In genomic region chr12:12023819-12024470, GRCm38 (mm10) we compare ENCODE assay signal across 19 mouse cellular contexts.
DNase-seq lines count a peak whose midpoint lies in the region; ATAC-seq lines count a peak whose summit lies in the region.
"Had no signal": no experiment of that assay in that cellular context is flagged by ENCODE, and none has a peak within 500 bp of the region (broad histone marks: within the 10 kb centered on the region; RNA-seq: fewer than 3 reads in every experiment).

No protein-coding gene starts in this region.

- WGBS in embryonic facial prominence, embryonic 14.5 days = 76% methylated on average over 6 of the region's 6 CpGs
- WGBS in embryonic facial prominence, embryonic 10.5 days = 91% methylated on average over 6 of the region's 6 CpGs
- WGBS in hindbrain, embryonic 10.5 days = 90% methylated on average over 6 of the region's 6 CpGs

- no peak for ATAC-seq in embryonic facial prominence, embryonic 14.5 days (ENCODE audit: low read depth)
- ATAC-seq: CD4-positive, CD25-positive, alpha-beta regulatory T cell, adult 4 months; midbrain, embryonic 15.5 days had no signal

- H3K4me2 ChIP-seq in embryonic facial prominence, embryonic 14.5 days (ENCODE audit: low read depth, low read length) = no peak overlapping the region
- H3K4me2 ChIP-seq: embryonic facial prominence, embryonic 15.5 days; heart, embryonic 15.5 days; liver, embryonic 13.5 days; midbrain, embryonic 15.5 days had no signal

- no peaks in the 10 kb centered on the region for H3K9me3 ChIP-seq in embryonic facial prominence, embryonic 14.5 days (ENCODE audit: control insufficient read depth, low read length)
- H3K9me3 ChIP-seq in embryonic facial prominence, embryonic 10.5 days = no peaks in the 10 kb centered on the region
- no peaks in the 10 kb centered on the region for H3K9me3 ChIP-seq in hindbrain, embryonic 10.5 days
- H3K9me3 ChIP-seq: embryonic facial prominence, embryonic 15.5 days; G1E; heart, embryonic 15.5 days; liver, embryonic 13.5 days; midbrain, embryonic 15.5 days had no signal

- peak; percentile 7 for DNase-seq in embryonic facial prominence, embryonic 14.5 days (ENCODE audit: low spot score)
- no peak for DNase-seq in embryonic facial prominence, embryonic 10.5 days (ENCODE audit: low spot score)
- DNase-seq in layer of hippocampus, adult 9-11 months = peak; percentile 27
- no peak for DNase-seq in layer of hippocampus, postnatal 36 days
- DNase-seq in right cerebral cortex, postnatal 25 days = peak; percentile 17
- DNase-seq in right cerebral cortex, postnatal 10 days (ENCODE audit: low spot score in 2 of 2) = no peak
- DNase-seq in testis, postnatal 14 days (ENCODE audit: low spot score) = no peak
- DNase-seq in hindbrain, embryonic 10.5 days (ENCODE audit: low spot score) = no peak
- DNase-seq: adrenal gland, postnatal 36 days; cerebellum, adult 9-10 months; heart, adult 2 months; kidney, adult 9 months; kidney, postnatal 36 days; liver, embryonic 13.5 days had no signal

- no peak overlapping the region for H3K4me3 ChIP-seq in embryonic facial prominence, embryonic 14.5 days (ENCODE audit: low read depth, low read length)
- no peak overlapping the region for H3K4me3 ChIP-seq in embryonic facial prominence, embryonic 10.5 days
- H3K4me3 ChIP-seq in hindbrain, embryonic 10.5 days = no peak overlapping the region
- H3K4me3 ChIP-seq: embryonic facial prominence, embryonic 15.5 days; heart, adult 2 months; heart, embryonic 15.5 days; liver, embryonic 13.5 days; midbrain, embryonic 15.5 days had no signal

- no peaks in the 10 kb centered on the region for H3K36me3 ChIP-seq in embryonic facial prominence, embryonic 14.5 days (ENCODE audit: control insufficient read depth, insufficient read depth, low read length)
- H3K36me3 ChIP-seq in embryonic facial prominence, embryonic 10.5 days (replicated peaks) = no peaks in the 10 kb centered on the region
- H3K36me3 ChIP-seq in hindbrain, embryonic 10.5 days = no peaks in the 10 kb centered on the region
- H3K36me3 ChIP-seq: embryonic facial prominence, embryonic 15.5 days; G1E; heart, embryonic 15.5 days; liver, embryonic 13.5 days; midbrain, embryonic 15.5 days had no signal

- H3K4me1 ChIP-seq in embryonic facial prominence, embryonic 14.5 days (ENCODE audit: control insufficient read depth, insufficient read depth, low read length) = no peaks in the 10 kb centered on the region
- no peaks in the 10 kb centered on the region for H3K4me1 ChIP-seq in embryonic facial prominence, embryonic 10.5 days
- no peaks in the 10 kb centered on the region for H3K4me1 ChIP-seq in hindbrain, embryonic 10.5 days (replicated peaks)
- H3K4me1 ChIP-seq: embryonic facial prominence, embryonic 15.5 days; heart, embryonic 15.5 days; liver, embryonic 13.5 days; midbrain, embryonic 15.5 days had no signal

- H3K27ac ChIP-seq in embryonic facial prominence, embryonic 14.5 days (replicated peaks; ENCODE audit: low read depth, low read length) = no peak overlapping the region
- H3K27ac ChIP-seq in embryonic facial prominence, embryonic 10.5 days (replicated peaks) = no peak overlapping the region
- H3K27ac ChIP-seq in hindbrain, embryonic 10.5 days = no peak overlapping the region
- H3K27ac ChIP-seq: embryonic facial prominence, embryonic 15.5 days; heart, adult 2 months; heart, embryonic 15.5 days; liver, embryonic 13.5 days; midbrain, embryonic 15.5 days had no signal

- no peak overlapping the region for H3K9ac ChIP-seq in embryonic facial prominence, embryonic 14.5 days (ENCODE audit: low read depth, low read length)
- H3K9ac ChIP-seq: embryonic facial prominence, embryonic 15.5 days; heart, embryonic 15.5 days; liver, embryonic 13.5 days; midbrain, embryonic 15.5 days had no signal

- H3K27me3 ChIP-seq in embryonic facial prominence, embryonic 14.5 days (replicated peaks; ENCODE audit: control insufficient read depth, insufficient read depth, low read length) = no peaks in the 10 kb centered on the region
- no peaks in the 10 kb centered on the region for H3K27me3 ChIP-seq in embryonic facial prominence, embryonic 10.5 days (replicated peaks; ENCODE audit: low read depth, poor library complexity, severe bottlenecking)
- H3K27me3 ChIP-seq in hindbrain, embryonic 10.5 days (ENCODE audit: insufficient read depth, poor library complexity, severe bottlenecking) = no peaks in the 10 kb centered on the region
- H3K27me3 ChIP-seq: embryonic facial prominence, embryonic 15.5 days; heart, embryonic 15.5 days; liver, embryonic 13.5 days; midbrain, embryonic 15.5 days had no signal

Comparison
In these comparisons a context has a peak if more than half of its experiments do, and no peak if none do; other contexts are left out.
1. DNase-seq: peak in embryonic facial prominence, embryonic 14.5 days (single experiment), layer of hippocampus, adult 9-11 months (single experiment) and right cerebral cortex, postnatal 25 days (single experiment); none in embryonic facial prominence, embryonic 10.5 days (single experiment), layer of hippocampus, postnatal 36 days (0 of 2), right cerebral cortex, postnatal 10 days (0 of 2), testis, postnatal 14 days (single experiment) and hindbrain, embryonic 10.5 days (single experiment).